Comparison of ENCODE assay signal across 8 mouse cellular contexts in genomic region chr11:99040346-99040974, GRCm38 (mm10). TPM values are rescaled to one million over a fixed set of nuclear protein-coding genes. Genes with fewer than 3 reads are reported as not detected.
DNase-seq lines count a peak whose midpoint lies in the region; ATAC-seq lines count a peak whose summit lies in the region.

No protein-coding gene starts in this region.

- 0 out of 2 replicates have a peak, but pooled peaks have one; percentile 9 for ATAC-seq in common myeloid progenitor, adult 5-6 weeks (replicated peaks; ENCODE audit: low read depth, poor library complexity, severe bottlenecking)
- peak; percentile 19; the same call in 1 of the 2 replicates for ATAC-seq in heart, embryonic 14.5 days (ENCODE audit: insufficient number of reproducible peaks, insufficient read depth, low FRiP score, low read depth)
- no peak for ATAC-seq in erythroid progenitor cell, adult 5-6 weeks (replicated peaks; ENCODE audit: low FRiP score, poor library complexity, severe bottlenecking)

- peaks cover 5% of the 10 kb centered on the region; the same call in 1 of the 2 replicates for H3K27me3 ChIP-seq in heart, embryonic 14.5 days (ENCODE audit: control insufficient read depth, insufficient read depth, low read length)

- peak overlapping the region; percentile 67 to 69 for H3K4me3 ChIP-seq in heart, embryonic 14.5 days (ENCODE audit: control insufficient read depth in 1 of 2, insufficient read depth in 1 of 2, low read depth in 1 of 2, low read length in 2 of 2)
- H3K4me3 ChIP-seq in macrophage (ENCODE audit: inconsistent target), result peak overlapping the region; percentile 52

- peak overlapping the region; percentile 89 for H3K9ac ChIP-seq in heart, embryonic 14.5 days (ENCODE audit: low read length)

- 2% methylated on average over 16 of the region's 17 CpGs for WGBS in heart, embryonic 14.5 days
- 3% methylated on average over 17 of the region's 17 CpGs for WGBS in macrophage (ENCODE audit: missing documents)

- peak overlapping the region; percentile 75 to 89 for H3K27ac ChIP-seq in heart, embryonic 14.5 days (replicated peaks in 1 of 2; ENCODE audit: control insufficient read depth in 1 of 2, insufficient read depth in 1 of 2, low read depth in 2 of 2, low read length in 2 of 2)
- H3K27ac ChIP-seq in macrophage, result peak overlapping the region; percentile 68

- DNase-seq in thymus, postnatal 0 days (ENCODE audit: low spot score), result peak; percentile 31
- no peak for DNase-seq in thymus, postnatal 10 days (ENCODE audit: low spot score in 2 of 2)
- DNase-seq in kidney, postnatal 36 days, result peak; percentile 55 to 59
- DNase-seq in gastrocnemius, postnatal 25 days, result no peak

- peak overlapping the region; percentile 95 for H3K4me2 ChIP-seq in heart, embryonic 14.5 days (ENCODE audit: low read length)

- H3K79me2 ChIP-seq in macrophage (ENCODE audit: inconsistent target), result peaks cover 19% of the 10 kb centered on the region

- no peaks in the 10 kb centered on the region for H3K9me3 ChIP-seq in heart, embryonic 14.5 days (ENCODE audit: control insufficient read depth, low read length)

- peaks cover 6% of the 10 kb centered on the region; the same call in 1 of the 2 replicates for H3K36me3 ChIP-seq in heart, embryonic 14.5 days (ENCODE audit: control insufficient read depth, insufficient read depth, low read length)
- no peaks in the 10 kb centered on the region for H3K36me3 ChIP-seq in macrophage (ENCODE audit: inconsistent target)

- H3K4me1 ChIP-seq in heart, embryonic 14.5 days (ENCODE audit: control insufficient read depth in 2 of 2, insufficient read depth in 2 of 2, low read length in 2 of 2), result peaks cover 22 to 23% of the 10 kb centered on the region in 2 experiments

RNA-seq across cellular contexts. Expression of gene Igfbp4, which starts 0.6 kb away (rescaled TPM):
- 85.0 and 98.4 TPM in 2 replicates for polyA plus RNA-seq in thymus, postnatal 0 days (2015; fragmentation: Nextera tagmentation; extraction: Ambion mirVana)
- total RNA-seq in common myeloid progenitor, adult 5-6 weeks (2017), result 177 and 183 TPM in 2 replicates
- polyA plus RNA-seq in heart, embryonic 14.5 days (2014; fragmentation: Nextera tagmentation; extraction: Ambion mirVana), result 315 and 373 TPM in 2 replicates
- 10 to 100 TPM in 13 of 26 experiments, 1 to 10 TPM in 13; 2.5 to 93.6 (median 10.5) TPM for total RNA-seq in macrophage (2018; cell fraction: chromatin; rRNA removed)
- total RNA-seq in macrophage (2018; cell fraction: cytosol; rRNA removed), result 100 to 1,000 TPM in 13 of 26 experiments, 10 to 100 TPM in 13; 17.4 to 207 (median 70.4) TPM
- total RNA-seq in macrophage (2018; cell fraction: nucleus; rRNA removed), result 100 to 1,000 TPM in 4 of 26 experiments, 10 to 100 TPM in 21, 1 to 10 TPM in 1; 8.7 to 248 (median 41.6) TPM
- 50.8 to 246 TPM (median 226 TPM) in 3 replicates for polyA plus RNA-seq in macrophage (2018)
- 12.2 and 25.2 TPM in 2 replicates for total RNA-seq in erythroid progenitor cell, adult 5-6 weeks (2015; ENCODE audit: low replicate concordance)
- 5.8 and 8.1 TPM in 2 replicates for total RNA-seq in erythroid progenitor cell, adult 5-6 weeks (2017; ENCODE audit: low replicate concordance)
- total RNA-seq in gastrocnemius, postnatal 25 days (2021), result 10 to 100 TPM; 38.6 to 49.1 TPM

RNA-seq across cellular contexts. Expression of gene Top2a, which starts 16.5 kb away (rescaled TPM):
- polyA plus RNA-seq in thymus, postnatal 0 days (2015; fragmentation: Nextera tagmentation; extraction: Ambion mirVana), result 298 and 329 TPM in 2 replicates
- 622 and 650 TPM in 2 replicates for total RNA-seq in common myeloid progenitor, adult 5-6 weeks (2017)
- 169 and 174 TPM in 2 replicates for polyA plus RNA-seq in heart, embryonic 14.5 days (2014; fragmentation: Nextera tagmentation; extraction: Ambion mirVana)
- 10 to 100 TPM in 20 of 26 experiments, 1 to 10 TPM in 6; 3.9 to 89.6 (median 20.7) TPM for total RNA-seq in macrophage (2018; cell fraction: chromatin; rRNA removed)
- total RNA-seq in macrophage (2018; cell fraction: cytosol; rRNA removed), result 10 to 100 TPM in 22 of 26 experiments, 1 to 10 TPM in 4; 7.9 to 28.0 (median 13.8) TPM
- 10 to 100 TPM in 22 of 26 experiments, 1 to 10 TPM in 4; 8.0 to 84.7 (median 15.3) TPM for total RNA-seq in macrophage (2018; cell fraction: nucleus; rRNA removed)
- polyA plus RNA-seq in macrophage (2018), result 5.8 to 44.5 TPM (median 27.0 TPM) in 3 replicates
- 1,106 and 1,185 TPM in 2 replicates for total RNA-seq in erythroid progenitor cell, adult 5-6 weeks (2015; ENCODE audit: low replicate concordance)
- total RNA-seq in erythroid progenitor cell, adult 5-6 weeks (2017; ENCODE audit: low replicate concordance), result 1,820 and 2,303 TPM in 2 replicates
- 1 to 10 TPM; 2.3 to 3.8 TPM for total RNA-seq in gastrocnemius, postnatal 25 days (2021)

RNA-seq across cellular contexts. Expression of gene Tns4, which starts 48.6 kb away (rescaled TPM):
- 1.4 and 1.7 TPM in 2 replicates for polyA plus RNA-seq in thymus, postnatal 0 days (2015; fragmentation: Nextera tagmentation; extraction: Ambion mirVana)
- 0.68 and 1.0 TPM in 2 replicates for total RNA-seq in common myeloid progenitor, adult 5-6 weeks (2017)
- 0.11 and 0.19 TPM in 2 replicates for polyA plus RNA-seq in heart, embryonic 14.5 days (2014; fragmentation: Nextera tagmentation; extraction: Ambion mirVana)
- total RNA-seq in macrophage (2018; cell fraction: chromatin; rRNA removed), result under 1 TPM in 12 of 26 experiments, not detected in 14; 0.19 to 0.92 (median 0.58) TPM
- 1 to 10 TPM in 13 of 26 experiments, under 1 TPM in 13; 0.33 to 1.9 (median 1.0) TPM for total RNA-seq in macrophage (2018; cell fraction: cytosol; rRNA removed)
- 1 to 10 TPM in 5 of 26 experiments, under 1 TPM in 16, not detected in 5; 0.13 to 3.6 (median 0.40) TPM for total RNA-seq in macrophage (2018; cell fraction: nucleus; rRNA removed)
- polyA plus RNA-seq in macrophage (2018), result 0.88 to 2.5 TPM (median 0.97 TPM) in 3 replicates
- not detected in 2 replicates for total RNA-seq in erythroid progenitor cell, adult 5-6 weeks (2015; ENCODE audit: low replicate concordance)
- total RNA-seq in erythroid progenitor cell, adult 5-6 weeks (2017; ENCODE audit: low replicate concordance), result 2.6 and 3.1 TPM in 2 replicates
- total RNA-seq in gastrocnemius, postnatal 25 days (2021), result under 1 TPM in 1 of 2 experiments, not detected in 1; 0.05 TPM

RNA-seq across cellular contexts. Expression of gene Gjd3, which starts 57.6 kb away (rescaled TPM):
- polyA plus RNA-seq in thymus, postnatal 0 days (2015; fragmentation: Nextera tagmentation; extraction: Ambion mirVana), result 0.27 and 0.51 TPM in 2 replicates
- not detected in 2 replicates for total RNA-seq in common myeloid progenitor, adult 5-6 weeks (2017)
- 1.00 and 2.3 TPM in 2 replicates for polyA plus RNA-seq in heart, embryonic 14.5 days (2014; fragmentation: Nextera tagmentation; extraction: Ambion mirVana)
- not detected for total RNA-seq in macrophage (2018; cell fraction: chromatin; rRNA removed)
- total RNA-seq in macrophage (2018; cell fraction: cytosol; rRNA removed), result not detected
- not detected for total RNA-seq in macrophage (2018; cell fraction: nucleus; rRNA removed)
- polyA plus RNA-seq in macrophage (2018), result not detected in 3 replicates
- not detected in 2 replicates for total RNA-seq in erythroid progenitor cell, adult 5-6 weeks (2015; ENCODE audit: low replicate concordance)
- total RNA-seq in erythroid progenitor cell, adult 5-6 weeks (2017; ENCODE audit: low replicate concordance), result not detected in 2 replicates
- total RNA-seq in gastrocnemius, postnatal 25 days (2021), result not detected

Comparison
In these comparisons a context has a peak if more than half of its experiments do, and no peak if none do; other contexts are left out.
1. DNase-seq: peak in thymus, postnatal 0 days (single experiment) and kidney, postnatal 36 days (2 of 2); none in thymus, postnatal 10 days (0 of 2) and gastrocnemius, postnatal 25 days (single experiment).
2. RNA of gene Top2a, which starts 16.5 kb away (total RNA-seq): 1,106 to 2,303 TPM in erythroid progenitor cell, adult 5-6 weeks and 622 to 650 TPM in common myeloid progenitor, adult 5-6 weeks; 2.3 to 3.8 TPM in gastrocnemius, postnatal 25 days; every median in the first group is over 100 times any median in the second.